Mouse (Mus musculus) lung, embryonic 14.5 days (tissue): ENCODE measurements around the gene Klf7. TPM values are rescaled to one million over a fixed set of nuclear protein-coding genes. Genes with fewer than 3 reads are reported as not detected.

ENCODE experiments used
- ATAC-seq: fragments of 200-750 bp; cut with Nextera tagmentation; 2 replicates; pipeline ENCODE4 v1.8.0; 2017; ENCODE audit warnings: mild to moderate bottlenecking, moderate TSS enrichment, moderate library complexity; ENCODE audit not compliant: insufficient read depth
- DNase-seq: peaks from one replicate; pipeline ENCODE4 v3.0.0-alpha.2; 2015
- H3K27ac ChIP-seq: fragments of 300-500 bp; sonication (generic); 2 replicates; pipeline ENCODE4 v1.5.1; 2014; ENCODE audit warnings: low read depth, mild to moderate bottlenecking, moderate library complexity
- H3K27me3 ChIP-seq: fragments of 300-500 bp; sonication (generic); 2 replicates; pipeline ENCODE4 v1.6.1; 2014; ENCODE audit warnings: low read length, control low read depth; ENCODE audit not compliant: insufficient read depth
- H3K36me3 ChIP-seq: fragments of 300-500 bp; sonication (generic); 2 replicates; pipeline ENCODE4 v1.6.1; 2014; ENCODE audit warnings: control low read depth; ENCODE audit not compliant: insufficient read depth
- H3K4me1 ChIP-seq: fragments of 300-500 bp; sonication (generic); 2 replicates; pipeline ENCODE4 v1.6.1; 2014; ENCODE audit warnings: antibody characterized with exemption, control low read depth; ENCODE audit not compliant: insufficient read depth
- H3K4me2 ChIP-seq: fragments of 300-500 bp; sonication (generic); 2 replicates; pipeline ENCODE4 v1.6.1; 2014; ENCODE audit warnings: mild to moderate bottlenecking
- H3K4me3 ChIP-seq: fragments of 300-500 bp; sonication (generic); 2 replicates; pipeline ENCODE4 v1.5.1; 2014; ENCODE audit warnings: low read depth, low read length
- H3K9ac ChIP-seq: fragments of 300-500 bp; sonication (generic); 2 replicates; pipeline ENCODE4 v1.6.1; 2014
- H3K9me3 ChIP-seq: fragments of 300-500 bp; sonication (generic); 2 replicates; pipeline ENCODE4 v1.6.1; 2016; ENCODE audit warnings: low read depth, low read length, control low read depth
- CTCF ChIP-seq: IDR thresholded peaks from 2 replicates; pipeline ENCODE4 v1.5.1; 2016; ENCODE audit warnings: antibody characterized with exemption, low read depth
- WGBS: fragments of 180-500 bp; shearing (Covaris S2); extraction: QIAGEN DNeasy Blood & Tissue Kit; methylation state at CpG from one replicate; pipeline ENCODE4 v1.1.7; 2014; 5-methylcytosine and 5-hydroxymethylcytosine counted together
- polyA plus RNA-seq: library from polyadenylated mRNA; unstranded; fragments of >200 nt; fragmentation: Nextera tagmentation; extraction: Ambion mirVana; gene quantifications from 2 replicates; pipeline ENCODE4 v1.2.1, GENCODE M21; 2014

The Klf7 gene
- polyA plus RNA-seq, 1 experiment from 2014 or later = 17.7 TPM

DNA sequence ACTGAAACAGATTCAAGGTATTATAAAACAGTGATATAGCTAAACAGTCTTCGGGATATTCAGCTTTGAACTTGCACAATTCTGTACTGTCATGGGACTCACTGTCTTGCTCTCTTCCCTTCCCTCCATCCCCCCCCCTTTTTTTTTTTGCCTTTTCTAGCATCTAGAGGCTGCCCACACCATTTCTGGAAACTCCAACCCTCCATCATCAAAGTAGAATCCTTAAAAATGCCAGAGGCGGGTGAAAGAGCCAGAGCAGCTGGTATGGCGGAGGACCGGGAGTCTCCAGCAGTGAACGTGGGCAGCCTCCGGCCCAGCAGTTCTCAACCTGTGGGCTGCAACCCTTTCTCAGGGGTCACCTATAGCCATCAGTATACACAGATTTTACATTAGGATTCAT is 84.3 kb downstream of the Klf7 start:
- H3K9me3 ChIP-seq = no peaks in the 10 kb centered on the region
- peaks cover 19% of the 10 kb centered on the region for H3K4me1 ChIP-seq
- no peak overlapping the region for H3K9ac ChIP-seq
- ATAC-seq = no peak
- H3K4me2 ChIP-seq = no peak overlapping the region
- H3K36me3 ChIP-seq = peaks cover 3% of the 10 kb centered on the region; the same call in 1 of the 2 replicates
- no peak overlapping the region for H3K27ac ChIP-seq
- H3K27me3 ChIP-seq = no peaks in the 10 kb centered on the region
- no peak overlapping the region for H3K4me3 ChIP-seq
- DNase-seq = no peak
- WGBS = 81% methylated on average over 6 of the region's 6 CpGs
- no peak for TF ChIP-seq CTCF

DNA sequence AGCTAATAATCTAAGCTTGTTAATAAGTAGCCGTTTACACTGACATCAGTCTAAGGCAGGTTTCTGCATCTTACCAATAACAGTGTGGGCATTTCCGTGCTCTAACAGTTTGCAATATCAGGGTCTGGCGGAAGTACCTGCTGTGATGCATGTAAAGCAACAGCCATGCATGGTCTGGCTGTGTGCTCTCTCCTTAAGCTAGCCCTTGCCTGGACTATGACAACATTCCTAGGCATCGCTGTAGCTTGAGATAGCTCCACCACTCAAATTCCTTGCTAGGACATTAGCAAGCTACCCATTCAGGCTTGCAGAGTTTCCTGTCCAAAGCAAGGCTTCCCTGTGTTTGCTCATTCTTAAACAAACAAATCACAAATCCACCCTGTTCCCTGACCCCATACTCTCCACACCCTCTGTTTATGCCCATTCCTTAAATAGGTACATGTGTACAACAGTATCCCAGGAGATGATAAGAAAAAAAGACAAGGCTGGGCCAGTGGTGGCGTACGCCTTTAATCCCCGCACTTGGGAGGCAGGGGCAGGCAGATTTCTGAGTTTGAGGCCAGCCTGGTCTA is 85.1 kb downstream of the Klf7 start:
- H3K4me3 ChIP-seq = no peak overlapping the region
- 0 out of 2 replicates have a peak overlapping the region, but pooled peaks have one; percentile 28 for H3K27ac ChIP-seq
- ATAC-seq (peak; percentile 22; the same call in 1 of the 2 replicates), DNase-seq (peak; percentile 49)
- 75% methylated on average over 7 of the region's 7 CpGs for WGBS
- no peaks in the 10 kb centered on the region for H3K27me3 ChIP-seq
- H3K9ac ChIP-seq = no peak overlapping the region
- no peak overlapping the region for H3K4me2 ChIP-seq
- H3K4me1 ChIP-seq = peaks cover 19% of the 10 kb centered on the region
- no peaks in the 10 kb centered on the region for H3K9me3 ChIP-seq
- TF ChIP-seq CTCF = no peak
- H3K36me3 ChIP-seq = peaks cover 3% of the 10 kb centered on the region; the same call in 1 of the 2 replicates

- Histone ChIP-seq H3K27me3 (no peaks in the 10 kb centered on the region), H3K4me3 (no peak overlapping the region), H3K4me2 (no peak overlapping the region), H3K36me3 (peaks cover 3% of the 10 kb centered on the region; the same call in 1 of the 2 replicates), H3K27ac (0 out of 2 replicates have a peak overlapping the region, but pooled peaks have one; percentile 2), H3K4me1 (peaks cover 19% of the 10 kb centered on the region), H3K9me3 (no peaks in the 10 kb centered on the region), H3K9ac (no peak overlapping the region)
- ATAC-seq (peak; percentile 77), DNase-seq (peak; percentile 68)
- 26% methylated on average over 7 of the region's 7 CpGs for WGBS
- no peak for TF ChIP-seq CTCF
Observed at GRCm38 (mm10) chr1:64035804-64036203, 86.3 kb downstream of the Klf7 start.

DNA sequence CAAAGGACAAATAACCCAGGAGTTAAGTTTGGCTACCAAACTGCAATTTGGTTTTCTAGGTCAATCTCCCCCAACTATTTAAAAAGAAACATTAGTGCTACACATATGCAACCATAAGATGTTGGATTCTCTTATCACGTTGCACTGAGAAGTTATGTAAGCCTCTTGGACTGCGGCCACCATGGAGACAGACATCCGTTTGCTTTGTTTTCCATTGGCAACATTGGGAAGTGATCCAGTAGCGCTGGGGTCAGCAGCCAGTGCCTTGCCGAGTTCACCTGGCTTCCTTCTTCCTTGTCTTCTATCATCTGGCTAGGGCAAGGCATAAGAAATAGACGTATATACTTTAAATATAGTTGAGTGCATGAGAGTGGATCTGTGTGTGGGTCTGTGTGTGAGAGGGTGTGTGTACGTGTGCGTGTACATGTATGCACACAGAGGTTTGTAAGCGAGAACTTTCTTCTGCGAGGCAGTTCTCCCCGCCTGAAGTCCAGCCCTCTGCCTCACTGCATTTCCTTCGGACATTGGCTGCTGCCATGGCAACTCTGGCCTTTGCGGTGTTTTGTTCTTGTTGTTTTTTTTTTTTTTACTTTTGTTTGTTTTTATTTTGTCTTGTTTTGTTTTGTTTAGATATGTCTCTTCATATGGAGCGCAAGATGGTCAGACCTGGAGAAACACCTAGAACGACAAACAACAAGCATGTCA is 86.8 kb downstream of the Klf7 start:
- peaks cover 3% of the 10 kb centered on the region; the same call in 1 of the 2 replicates for H3K36me3 ChIP-seq
- H3K27ac ChIP-seq = 0 out of 2 replicates have a peak overlapping the region, but pooled peaks have one; percentile 2

DNA sequence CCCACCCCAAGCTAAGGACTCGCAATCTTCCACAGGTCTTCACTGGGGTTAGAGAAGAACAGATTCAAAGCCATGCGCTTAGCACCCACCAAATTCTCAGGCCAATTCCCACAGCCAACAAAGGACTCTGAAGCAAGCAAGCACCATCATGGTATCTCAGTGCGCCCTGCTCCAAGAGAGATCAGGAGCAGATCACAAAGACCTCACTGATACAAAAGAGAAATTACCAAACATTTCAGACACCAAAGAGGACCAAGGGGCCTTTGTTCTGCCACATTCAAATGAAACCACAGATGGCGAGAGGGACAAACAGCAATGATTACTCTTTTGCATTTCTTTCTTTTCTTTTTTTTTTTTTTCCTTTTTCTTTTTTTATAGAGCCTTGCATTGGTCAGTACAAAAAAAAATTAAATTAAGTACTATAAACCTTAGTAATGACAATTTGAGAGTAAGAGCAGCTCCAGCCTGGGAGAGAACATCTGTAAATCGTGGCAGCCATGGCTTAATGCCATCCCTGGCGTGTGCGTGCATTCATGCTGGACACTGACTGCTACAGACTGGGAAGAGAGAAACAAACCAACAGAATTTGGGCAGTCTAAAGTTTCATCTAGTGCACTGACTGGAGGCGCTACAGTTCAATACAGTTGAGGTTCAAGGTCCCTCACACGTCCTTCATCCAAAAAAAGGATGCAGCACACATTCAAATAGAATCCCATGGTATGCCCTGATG is 89.4 kb downstream of the Klf7 start:
- ATAC-seq (no peak), DNase-seq (no peak)
- H3K27ac ChIP-seq = no peak overlapping the region
- TF ChIP-seq CTCF = no peak
- no peaks in the 10 kb centered on the region for H3K27me3 ChIP-seq
- no peak overlapping the region for H3K4me2 ChIP-seq
- no peak overlapping the region for H3K4me3 ChIP-seq
- H3K36me3 ChIP-seq = peaks cover 3% of the 10 kb centered on the region; the same call in 1 of the 2 replicates
- WGBS = 91% methylated on average over 9 of the region's 9 CpGs
- peaks cover 9% of the 10 kb centered on the region; the same call in 1 of the 2 replicates for H3K4me1 ChIP-seq
- H3K9me3 ChIP-seq = no peaks in the 10 kb centered on the region
- H3K9ac ChIP-seq = no peak overlapping the region

More for the DNA sequence above, 86.8 kb downstream of the Klf7 start:
- no peak overlapping the region for H3K9ac ChIP-seq
- peak; percentile 81 for DNase-seq
- no peaks in the 10 kb centered on the region for H3K27me3 ChIP-seq
- no peak overlapping the region for H3K4me2 ChIP-seq
- no peak overlapping the region for H3K4me3 ChIP-seq
- no peaks in the 10 kb centered on the region for H3K9me3 ChIP-seq
- no peak for TF ChIP-seq CTCF
- peak; percentile 13; the same call in 1 of the 2 replicates for ATAC-seq
- 51% methylated on average over 15 of the region's 15 CpGs for WGBS
- H3K4me1 ChIP-seq = peaks cover 19% of the 10 kb centered on the region

DNA sequence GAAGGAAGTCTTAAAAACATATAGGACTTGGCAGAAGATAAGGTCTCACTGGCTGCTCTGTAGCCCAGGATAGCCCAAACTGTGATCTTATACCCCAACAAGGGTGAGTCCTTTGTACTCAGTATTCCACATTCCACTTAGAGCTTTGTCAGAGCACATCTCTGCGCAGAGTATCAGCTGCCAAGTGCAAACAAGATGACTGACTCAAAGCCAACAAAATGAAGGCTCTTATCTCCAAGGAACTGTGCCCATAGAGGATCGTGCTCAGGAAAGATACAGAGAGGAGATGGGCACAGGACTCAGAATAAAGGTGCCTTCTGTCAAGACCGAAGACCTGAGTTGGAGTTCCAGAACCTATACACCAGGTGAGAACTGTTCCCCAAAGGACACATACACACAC is 100.1 kb downstream of the Klf7 start:
- Histone ChIP-seq H3K4me1 (peaks cover 16% of the 10 kb centered on the region), H3K27me3 (no peaks in the 10 kb centered on the region), H3K9ac (no peak overlapping the region), H3K9me3 (no peaks in the 10 kb centered on the region), H3K27ac (no peak overlapping the region), H3K4me3 (no peak overlapping the region), H3K4me2 (no peak overlapping the region), H3K36me3 (no peaks in the 10 kb centered on the region)
- DNase-seq (no peak), ATAC-seq (no peak)
- no peak for TF ChIP-seq CTCF
- WGBS = 78% methylated on average over 3 of the region's 3 CpGs
